Mouse (Mus musculus) embryonic fibroblast, embryonic 13.5 days (primary cell): Measurements from ENCODE around the gene Pigc. TPM values are rescaled to one million over a fixed set of nuclear protein-coding genes. Genes with fewer than 3 reads are reported as not detected.

Source experiments
- H3K27ac ChIP-seq: 2 replicates; pipeline ENCODE4 v1.5.1; 2012; ENCODE audit warnings: low read length, control low read depth, inconsistent platforms; ENCODE audit not compliant: insufficient read depth
- H3K4me1 ChIP-seq: 2 replicates; pipeline ENCODE4 v1.6.1; 2011; ENCODE audit warnings: low read length; ENCODE audit not compliant: control insufficient read depth, insufficient read depth
- H3K4me3 ChIP-seq: 2 replicates; pipeline ENCODE4 v1.5.1; 2011; ENCODE audit warnings: mild to moderate bottlenecking, control low read depth, low read length; ENCODE audit not compliant: insufficient read depth
- CTCF ChIP-seq: IDR thresholded peaks from 2 replicates; pipeline ENCODE4 v1.5.1; 2011; ENCODE audit warnings: mild to moderate bottlenecking, control low read depth, low read length, moderate library complexity, borderline replicate concordance; ENCODE audit not compliant: insufficient read depth
- POLR2A ChIP-seq: IDR thresholded peaks from 2 replicates; pipeline ENCODE4 v1.6.1; 2011; ENCODE audit warnings: low read depth, mild to moderate bottlenecking, control low read depth, low read length, moderate library complexity
- polyA plus RNA-seq: library from polyadenylated mRNA; stranded (reverse); fragments of >200 nt; gene quantifications from 2 replicates; pipeline ENCODE4 v1.2.4, GENCODE M21; 2011; ENCODE audit warnings: low read depth; ENCODE audit not compliant: missing spikeins, insufficient read length

Pigc gene
- polyA plus RNA-seq: 31.0 and 38.6 TPM in 2 replicates

DNA sequence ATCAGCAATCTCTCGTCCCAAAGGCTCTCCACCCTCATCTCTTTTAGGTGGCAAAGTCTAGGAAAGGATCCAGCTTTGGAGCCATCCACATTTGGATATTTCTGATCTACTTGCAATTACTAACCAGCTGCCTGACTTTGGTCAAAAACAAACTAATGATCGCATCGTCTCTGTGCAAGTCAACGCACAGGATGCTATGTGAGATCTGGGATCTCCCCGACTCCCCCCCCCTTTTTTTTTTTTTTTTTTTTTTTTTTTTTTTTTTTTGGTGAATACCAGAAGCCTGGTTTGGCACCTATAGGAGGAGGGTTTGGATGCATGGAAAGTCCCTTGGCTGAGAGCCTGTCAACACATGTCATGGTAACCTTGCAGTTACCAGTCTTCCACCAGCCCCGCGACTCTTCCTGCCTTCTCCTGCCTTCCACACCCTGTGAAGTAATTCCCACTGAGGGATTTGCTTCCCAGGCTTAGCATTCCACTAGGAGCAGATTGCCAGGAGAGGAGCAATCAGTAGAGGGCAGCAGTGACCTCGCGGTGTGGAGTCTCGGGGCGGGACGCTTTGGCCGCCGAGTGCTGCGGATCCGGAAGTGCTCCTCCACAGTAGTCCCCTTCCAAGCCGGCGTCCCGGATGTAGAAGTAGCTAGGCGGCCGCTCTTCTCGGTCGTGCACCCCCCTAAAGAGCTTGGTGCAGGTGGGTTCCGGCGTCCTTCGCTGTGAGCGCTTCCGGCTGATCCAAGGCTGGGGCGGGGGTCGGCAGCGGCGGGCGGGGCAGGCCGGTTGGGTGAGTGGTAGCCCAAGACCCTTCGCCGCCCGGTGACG, at the start of gene Pigc:
Gene Pigc, plus strand, starts transcription at position 598 of the 819 bp plus-strand sequence.
- H3K4me3 ChIP-seq: peak within 1 kb of the TSS; percentile 69
- TF ChIP-seq POLR2A (peak; percentile 49; the same call in 1 of the 2 replicates), CTCF (peak; percentile 77; the same call in 1 of the 2 replicates)
- H3K4me1 ChIP-seq: peaks cover 4% of the 10 kb centered on the region; the same call in 1 of the 2 replicates
- peak within 1 kb of the TSS; percentile 48 for H3K27ac ChIP-seq

GRCm38 (mm10) chr1:161919594-161919993, 49.4 kb upstream of the Pigc start:
- H3K4me3 ChIP-seq: no peak overlapping the region
- no peak for TF ChIP-seq POLR2A
- TF ChIP-seq CTCF: no peak
- H3K27ac ChIP-seq: no peak overlapping the region
- H3K4me1 ChIP-seq: 0 out of 2 replicates have a peak, but pooled peaks cover 1% of the 10 kb centered on the region

DNA sequence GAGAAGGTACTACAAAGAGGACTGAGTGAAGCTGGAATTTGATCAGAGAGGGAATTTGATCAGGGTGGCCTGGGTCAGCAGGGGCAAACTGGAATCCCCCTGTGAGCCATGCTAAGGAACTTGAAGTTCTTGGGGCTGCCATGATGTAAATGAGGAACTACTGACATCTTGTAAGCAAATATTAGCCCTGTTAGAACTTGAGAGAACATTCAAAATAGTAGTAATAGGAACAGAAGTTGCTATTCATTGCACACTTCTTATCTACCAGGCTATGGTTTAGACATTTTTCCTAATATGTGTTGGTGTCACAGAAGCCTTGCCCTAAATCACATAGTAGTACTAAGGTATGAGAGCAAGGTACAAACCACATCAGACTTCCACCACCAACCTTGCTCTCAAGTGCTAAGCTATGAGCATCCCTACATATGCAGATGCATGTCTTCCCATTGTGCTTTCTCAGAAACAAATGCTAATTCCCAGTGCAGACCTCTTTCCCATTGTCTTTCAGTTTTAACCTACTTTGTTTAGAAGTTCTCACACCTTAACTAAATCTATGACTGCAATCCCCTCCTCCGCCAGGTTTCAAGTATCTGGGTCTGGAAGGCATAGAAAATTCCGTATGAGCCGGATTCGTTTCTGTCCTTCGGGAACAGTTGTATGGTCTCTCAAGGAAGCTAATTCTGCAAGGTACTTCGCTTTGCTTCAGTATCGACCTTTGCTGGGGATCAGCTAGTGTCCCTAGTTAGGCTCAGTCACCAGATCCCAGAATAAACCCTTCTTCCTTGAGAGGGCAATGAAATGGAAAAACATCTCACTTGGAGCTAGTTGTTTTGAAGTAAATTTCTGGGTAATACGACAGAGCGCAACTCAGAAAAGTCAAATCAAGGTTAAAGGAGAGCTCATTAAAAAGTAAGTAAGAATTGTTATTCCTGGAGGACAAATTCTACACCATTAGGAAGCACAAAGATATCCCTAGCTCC, 48.2 kb upstream of the Pigc start:
- no peak for TF ChIP-seq CTCF
- TF ChIP-seq POLR2A: no peak
- H3K4me3 ChIP-seq: no peak overlapping the region
- no peak overlapping the region for H3K27ac ChIP-seq
- 0 out of 2 replicates have a peak, but pooled peaks cover 1% of the 10 kb centered on the region for H3K4me1 ChIP-seq

DNA sequence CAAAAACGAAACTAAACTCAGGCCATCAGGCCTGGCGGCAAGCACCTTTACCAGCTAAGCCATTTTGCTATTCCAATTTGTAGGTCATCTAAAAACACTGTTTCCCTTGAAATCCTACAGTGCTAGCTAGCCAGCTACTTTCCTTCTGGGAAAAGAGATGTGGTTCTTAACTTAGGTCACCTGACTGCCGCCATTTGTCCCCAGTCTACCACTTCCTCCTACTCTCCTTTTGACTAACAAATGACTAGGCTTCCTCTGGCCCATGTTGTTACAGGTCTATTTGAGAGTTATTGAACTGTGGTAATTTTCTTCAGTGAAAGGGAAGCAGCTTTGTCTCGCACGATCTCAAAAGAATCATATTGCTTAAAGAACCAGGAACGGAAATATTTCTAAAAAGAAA, 47.1 kb upstream of the Pigc start:
- H3K27ac ChIP-seq: no peak overlapping the region
- no peak overlapping the region for H3K4me3 ChIP-seq
- TF ChIP-seq POLR2A: no peak
- no peak for TF ChIP-seq CTCF
- H3K4me1 ChIP-seq: 0 out of 2 replicates have a peak, but pooled peaks cover 1% of the 10 kb centered on the region

GRCm38 (mm10) chr1:161924321-161924720, 44.7 kb upstream of the Pigc start:
- Histone ChIP-seq H3K4me1 (no peaks in the 10 kb centered on the region), H3K4me3 (no peak overlapping the region), H3K27ac (no peak overlapping the region)
- TF ChIP-seq POLR2A: no peak
- no peak for TF ChIP-seq CTCF

- Histone ChIP-seq H3K4me1 (no peaks in the 10 kb centered on the region), H3K27ac (no peak overlapping the region), H3K4me3 (no peak overlapping the region)
- TF ChIP-seq POLR2A: no peak
- TF ChIP-seq CTCF: no peak
These were observed 43.6 kb upstream of the Pigc start for GRCm38 (mm10) chr1:161925281-161925805.

DNA sequence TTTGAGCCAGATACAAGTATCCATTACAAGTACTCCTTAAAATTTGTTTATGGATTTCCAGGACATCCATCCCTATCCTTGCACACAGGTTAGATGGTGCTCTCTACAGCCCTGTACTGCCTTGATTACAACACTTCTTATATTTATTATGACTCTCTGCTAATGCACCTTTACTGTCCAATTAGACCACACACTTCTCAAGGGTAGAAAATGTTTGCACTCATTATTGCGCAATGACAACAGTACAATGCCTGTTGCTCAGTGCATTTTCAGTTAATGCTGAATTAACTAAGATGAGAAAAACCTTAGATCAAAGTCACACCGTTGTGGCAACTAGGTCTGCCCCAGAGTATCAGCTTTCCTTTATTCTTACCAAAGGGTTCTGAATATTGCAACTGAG, 41.0 kb upstream of the Pigc start:
- no peak overlapping the region for H3K27ac ChIP-seq
- TF ChIP-seq POLR2A (no peak), CTCF (no peak)
- no peak overlapping the region for H3K4me3 ChIP-seq

GRCm38 (mm10) chr1:161931313-161931712, 37.7 kb upstream of the Pigc start:
- no peak for TF ChIP-seq POLR2A
- no peak for TF ChIP-seq CTCF

More for the DNA sequence above, 41.0 kb upstream of the Pigc start:
- no peaks in the 10 kb centered on the region for H3K4me1 ChIP-seq

GRCm38 (mm10) chr1:161931817-161932216, 37.2 kb upstream of the Pigc start:
- H3K4me1 ChIP-seq: no peaks in the 10 kb centered on the region
- TF ChIP-seq CTCF: no peak
- no peak for TF ChIP-seq POLR2A
- H3K4me3 ChIP-seq: no peak overlapping the region

More at GRCm38 (mm10) chr1:161931313-161931712, 37.7 kb upstream of the Pigc start:
- no peak overlapping the region for H3K27ac ChIP-seq
- no peaks in the 10 kb centered on the region for H3K4me1 ChIP-seq
- no peak overlapping the region for H3K4me3 ChIP-seq

More at GRCm38 (mm10) chr1:161931817-161932216, 37.2 kb upstream of the Pigc start:
- no peak overlapping the region for H3K27ac ChIP-seq
